Mouse (Mus musculus): ENCODE measurements around the gene Ctnna2. TPM values are rescaled to one million over a fixed set of nuclear protein-coding genes. Genes with fewer than 3 reads are reported as not detected.
A peak's percentile ranks its signal among the peaks of the same experiment; 100 is the strongest.

Ctnna2 gene
- polyA plus RNA-seq, 1 experiment from 2014 or later = 1.7 TPM

GRCm38 (mm10) chr6:77357748-77358470 is 621.6 kb downstream of the Ctnna2 start:
- no peaks in the 10 kb centered on the region for H3K9me3 ChIP-seq (replicated peaks)
- no peaks in the 10 kb centered on the region for H3K36me3 ChIP-seq
- H3K27ac ChIP-seq = no peak overlapping the region
- WGBS = 83% methylated on average over 9 of the region's 9 CpGs
- peaks cover 4% of the 10 kb centered on the region; the same call in 1 of the 2 replicates for H3K4me1 ChIP-seq
- no peak overlapping the region for H3K4me3 ChIP-seq
- H3K27me3 ChIP-seq (ENCODE audit: low read depth, poor library complexity, severe bottlenecking) = no peaks in the 10 kb centered on the region
- DNase-seq (ENCODE audit: low spot score) = no peak

GRCm38 (mm10) chr6:77354826-77355225 is 624.7 kb downstream of the Ctnna2 start:
- no peak overlapping the region for H3K27ac ChIP-seq
- 18% methylated on average over 1 of the region's 1 CpGs for WGBS
- no peaks in the 10 kb centered on the region for H3K36me3 ChIP-seq
- no peaks in the 10 kb centered on the region for H3K9me3 ChIP-seq (replicated peaks)
- no peak for DNase-seq (ENCODE audit: low spot score)
- no peaks in the 10 kb centered on the region for H3K27me3 ChIP-seq (ENCODE audit: low read depth, poor library complexity, severe bottlenecking)
- peaks cover 4% of the 10 kb centered on the region; the same call in 1 of the 2 replicates for H3K4me1 ChIP-seq
- H3K4me3 ChIP-seq = no peak overlapping the region

- H3K27me3 ChIP-seq (ENCODE audit: low read depth, poor library complexity, severe bottlenecking) = no peaks in the 10 kb centered on the region
- no peaks in the 10 kb centered on the region for H3K36me3 ChIP-seq
- no peak overlapping the region for H3K4me3 ChIP-seq
- H3K9me3 ChIP-seq (replicated peaks) = no peaks in the 10 kb centered on the region
- peaks cover 16% of the 10 kb centered on the region for H3K4me1 ChIP-seq
- no peak overlapping the region for H3K27ac ChIP-seq
- no peak for DNase-seq (ENCODE audit: low spot score)
These were observed 635.7 kb downstream of the Ctnna2 start for GRCm38 (mm10) chr6:77343781-77344180.

GRCm38 (mm10) chr6:77335537-77335936 is 644.0 kb downstream of the Ctnna2 start:
- H3K27me3 ChIP-seq (ENCODE audit: low read depth, poor library complexity, severe bottlenecking) = no peaks in the 10 kb centered on the region
- 0 out of 2 replicates have a peak, but pooled peaks cover 3% of the 10 kb centered on the region for H3K4me1 ChIP-seq
- no peaks in the 10 kb centered on the region for H3K9me3 ChIP-seq (replicated peaks)
- no peak overlapping the region for H3K4me3 ChIP-seq
- no peak for DNase-seq (ENCODE audit: low spot score)
- 91% methylated on average over 2 of the region's 2 CpGs for WGBS
- H3K27ac ChIP-seq = no peak overlapping the region
- H3K36me3 ChIP-seq = no peaks in the 10 kb centered on the region

GRCm38 (mm10) chr6:77324748-77325147 is 654.8 kb downstream of the Ctnna2 start:
- H3K27me3 ChIP-seq (ENCODE audit: low read depth, poor library complexity, severe bottlenecking) = no peaks in the 10 kb centered on the region
- H3K27ac ChIP-seq = no peak overlapping the region
- H3K36me3 ChIP-seq = no peaks in the 10 kb centered on the region
- DNase-seq (ENCODE audit: low spot score) = no peak
- no peaks in the 10 kb centered on the region for H3K9me3 ChIP-seq (replicated peaks)
- H3K4me1 ChIP-seq = no peaks in the 10 kb centered on the region
- H3K4me3 ChIP-seq = no peak overlapping the region
- WGBS = 88% methylated on average over 3 of the region's 3 CpGs

GRCm38 (mm10) chr6:77324327-77324726 is 655.2 kb downstream of the Ctnna2 start:
- Histone ChIP-seq H3K4me1 (no peaks in the 10 kb centered on the region), H3K27ac (no peak overlapping the region), H3K27me3 (ENCODE audit: low read depth, poor library complexity, severe bottlenecking) (no peaks in the 10 kb centered on the region), H3K36me3 (no peaks in the 10 kb centered on the region), H3K9me3 (replicated peaks) (no peaks in the 10 kb centered on the region), H3K4me3 (no peak overlapping the region)
- WGBS = 85% methylated on average over 1 of the region's 1 CpGs
- DNase-seq (ENCODE audit: low spot score) = no peak

GRCm38 (mm10) chr6:77306796-77307195 is 672.7 kb downstream of the Ctnna2 start:
- H3K27ac ChIP-seq = no peak overlapping the region
- no peak for DNase-seq (ENCODE audit: low spot score)

GRCm38 (mm10) chr6:77301305-77301704 is 678.2 kb downstream of the Ctnna2 start:
- no peak for DNase-seq (ENCODE audit: low spot score)
- Histone ChIP-seq H3K27ac (no peak overlapping the region), H3K9me3 (replicated peaks) (no peaks in the 10 kb centered on the region), H3K36me3 (no peaks in the 10 kb centered on the region), H3K4me3 (no peak overlapping the region), H3K27me3 (ENCODE audit: low read depth, poor library complexity, severe bottlenecking) (no peaks in the 10 kb centered on the region), H3K4me1 (no peaks in the 10 kb centered on the region)
- WGBS = 89% methylated on average over 1 of the region's 1 CpGs

More at GRCm38 (mm10) chr6:77306796-77307195, 672.7 kb downstream of the Ctnna2 start:
- Histone ChIP-seq H3K4me1 (no peaks in the 10 kb centered on the region), H3K36me3 (no peaks in the 10 kb centered on the region), H3K9me3 (replicated peaks) (no peaks in the 10 kb centered on the region), H3K4me3 (no peak overlapping the region), H3K27me3 (ENCODE audit: low read depth, poor library complexity, severe bottlenecking) (no peaks in the 10 kb centered on the region)
- 94% methylated on average over 3 of the region's 3 CpGs for WGBS

- Histone ChIP-seq H3K9me3 (replicated peaks) (no peaks in the 10 kb centered on the region), H3K4me3 (no peak overlapping the region)
- 80% methylated on average over 6 of the region's 6 CpGs for WGBS
These were observed 688.1 kb downstream of the Ctnna2 start for GRCm38 (mm10) chr6:77291415-77291814.

GRCm38 (mm10) chr6:77288402-77288801 is 691.1 kb downstream of the Ctnna2 start:
- Histone ChIP-seq H3K36me3 (no peaks in the 10 kb centered on the region), H3K4me1 (peaks cover 12% of the 10 kb centered on the region), H3K4me3 (no peak overlapping the region), H3K9me3 (replicated peaks) (no peaks in the 10 kb centered on the region), H3K27me3 (ENCODE audit: low read depth, poor library complexity, severe bottlenecking) (no peaks in the 10 kb centered on the region), H3K27ac (no peak overlapping the region)
- DNase-seq (ENCODE audit: low spot score) = no peak

More at GRCm38 (mm10) chr6:77291415-77291814, 688.1 kb downstream of the Ctnna2 start:
- no peak for DNase-seq (ENCODE audit: low spot score)
- no peaks in the 10 kb centered on the region for H3K36me3 ChIP-seq
- H3K27ac ChIP-seq = no peak overlapping the region
- no peaks in the 10 kb centered on the region for H3K27me3 ChIP-seq (ENCODE audit: low read depth, poor library complexity, severe bottlenecking)
- peaks cover 3% of the 10 kb centered on the region; the same call in 1 of the 2 replicates for H3K4me1 ChIP-seq

- Histone ChIP-seq H3K27me3 (ENCODE audit: low read depth, poor library complexity, severe bottlenecking) (no peaks in the 10 kb centered on the region), H3K4me3 (no peak overlapping the region), H3K4me1 (peaks cover 12% of the 10 kb centered on the region), H3K9me3 (replicated peaks) (no peaks in the 10 kb centered on the region), H3K36me3 (no peaks in the 10 kb centered on the region), H3K27ac (no peak overlapping the region)
- 71% methylated on average over 5 of the region's 5 CpGs for whole genome bisulfite sequencing
- no peak for DNase-seq (ENCODE audit: low spot score)
These were observed 693.2 kb downstream of the Ctnna2 start for GRCm38 (mm10) chr6:77286317-77286716.

- no peaks in the 10 kb centered on the region for H3K27me3 ChIP-seq (ENCODE audit: low read depth, poor library complexity, severe bottlenecking)
- no peaks in the 10 kb centered on the region for H3K9me3 ChIP-seq (replicated peaks)
- H3K4me1 ChIP-seq = no peaks in the 10 kb centered on the region
- no peak overlapping the region for H3K4me3 ChIP-seq
- no peak for DNase-seq (ENCODE audit: low spot score)
- H3K27ac ChIP-seq = no peak overlapping the region
- H3K36me3 ChIP-seq = no peaks in the 10 kb centered on the region
- WGBS = 93% methylated on average over 5 of the region's 5 CpGs
These were observed 700.7 kb downstream of the Ctnna2 start for GRCm38 (mm10) chr6:77278794-77279193.

- Histone ChIP-seq H3K27ac (no peak overlapping the region), H3K4me1 (peaks cover 10% of the 10 kb centered on the region; the same call in 1 of the 2 replicates), H3K36me3 (no peaks in the 10 kb centered on the region), H3K9me3 (replicated peaks) (no peaks in the 10 kb centered on the region), H3K27me3 (ENCODE audit: low read depth, poor library complexity, severe bottlenecking) (no peaks in the 10 kb centered on the region), H3K4me3 (no peak overlapping the region)
- 22% methylated on average over 3 of the region's 3 CpGs for WGBS
- DNase-seq (ENCODE audit: low spot score) = peak; percentile 54
These were observed 714.3 kb downstream of the Ctnna2 start for GRCm38 (mm10) chr6:77265163-77265562.

All from limb, embryonic 10.5 days (tissue).